Mouse (Mus musculus): ENCODE measurements around the gene Olfr99. TPM values are rescaled to one million over a fixed set of nuclear protein-coding genes. Genes with fewer than 3 reads are reported as not detected.
"Not testable (repeated sequence)": the region's sequence is repeated elsewhere in the genome, so short reads cannot be mapped to it uniquely, and the experiment has no call there.

Olfr99 gene
- polyA plus RNA-seq, 1 experiment from 2014 or later, result not detected

- DNase-seq (ENCODE audit: low spot score) (peak; percentile 99), ATAC-seq (replicated peaks; ENCODE audit: low FRiP score, low TSS enrichment, low read depth) (peak; percentile 97)
- Histone ChIP-seq H3K36me3 (ENCODE audit: control insufficient read depth, insufficient read depth, low read length) (no peaks in the 10 kb centered on the region), H3K27me3 (replicated peaks; ENCODE audit: control insufficient read depth, insufficient read depth, low read length) (no peaks in the 10 kb centered on the region), H3K4me3 (ENCODE audit: low read depth, low read length) (peak within 1 kb of the TSS; percentile 49), H3K27ac (ENCODE audit: low read depth) (no peak within 1 kb of the TSS), H3K4me2 (ENCODE audit: low read length) (peak within 1 kb of the TSS; percentile 97), H3K9me3 (ENCODE audit: control insufficient read depth, low read length) (no peaks in the 10 kb centered on the region), H3K9ac (ENCODE audit: low read length) (peak within 1 kb of the TSS; percentile 35; the same call in 1 of the 2 replicates), H3K4me1 (replicated peaks; ENCODE audit: control insufficient read depth, insufficient read depth, low read length) (no peaks in the 10 kb centered on the region)
- WGBS, result 2% methylated on average over 26 of the region's 26 CpGs
These were observed 13.1 kb downstream of the Olfr99 start, which contains the start of gene H2-M3 for GRCm38 (mm10) chr17:37270058-37270701. Gene H2-M3, plus strand, starts transcription at chr17:37270220.

GRCm38 (mm10) chr17:37263626-37264025, 19.6 kb downstream of the Olfr99 start, which contains the start of gene Olfr98:
Gene Olfr98, minus strand, starts transcription at chr17:37263749.
- no peak within 1 kb of the TSS for H3K9ac ChIP-seq (ENCODE audit: low read length)
- WGBS, result 77% methylated on average over 1 of the region's 1 CpGs
- no peaks in the 10 kb centered on the region for H3K27me3 ChIP-seq (replicated peaks; ENCODE audit: control insufficient read depth, insufficient read depth, low read length)
- ATAC-seq (replicated peaks; ENCODE audit: low FRiP score, low TSS enrichment, low read depth) (no peak), DNase-seq (ENCODE audit: low spot score) (no peak)
- H3K4me2 ChIP-seq (ENCODE audit: low read length), result no peak within 1 kb of the TSS
- H3K9me3 ChIP-seq (ENCODE audit: control insufficient read depth, low read length), result no peaks in the 10 kb centered on the region
- no peak within 1 kb of the TSS for H3K4me3 ChIP-seq (ENCODE audit: low read depth, low read length)
- H3K36me3 ChIP-seq (ENCODE audit: control insufficient read depth, insufficient read depth, low read length), result no peaks in the 10 kb centered on the region
- no peaks in the 10 kb centered on the region for H3K4me1 ChIP-seq (replicated peaks; ENCODE audit: control insufficient read depth, insufficient read depth, low read length)
- H3K27ac ChIP-seq (ENCODE audit: low read depth), result no peak within 1 kb of the TSS

GRCm38 (mm10) chr17:37250544-37250943, 32.7 kb downstream of the Olfr99 start:
- DNase-seq (ENCODE audit: low spot score), result peak; percentile 57
- 15% methylated on average over 1 of the region's 1 CpGs for WGBS

GRCm38 (mm10) chr17:37249460-37249859, 33.8 kb downstream of the Olfr99 start:
- Histone ChIP-seq H3K9me3 (ENCODE audit: control insufficient read depth, low read length) (no peaks in the 10 kb centered on the region), H3K9ac (ENCODE audit: low read length) (no peak overlapping the region), H3K4me1 (replicated peaks; ENCODE audit: control insufficient read depth, insufficient read depth, low read length) (no peaks in the 10 kb centered on the region), H3K27me3 (replicated peaks; ENCODE audit: control insufficient read depth, insufficient read depth, low read length) (no peaks in the 10 kb centered on the region), H3K36me3 (ENCODE audit: control insufficient read depth, insufficient read depth, low read length) (no peaks in the 10 kb centered on the region), H3K4me3 (ENCODE audit: low read depth, low read length) (no peak overlapping the region), H3K4me2 (ENCODE audit: low read length) (no peak overlapping the region), H3K27ac (ENCODE audit: low read depth) (no peak overlapping the region)
- DNase-seq (ENCODE audit: low spot score), result no peak
- no peak for ATAC-seq (replicated peaks; ENCODE audit: low FRiP score, low TSS enrichment, low read depth)

More at GRCm38 (mm10) chr17:37250544-37250943, 32.7 kb downstream of the Olfr99 start:
- Histone ChIP-seq H3K9ac (ENCODE audit: low read length) (no peak overlapping the region), H3K9me3 (ENCODE audit: control insufficient read depth, low read length) (no peaks in the 10 kb centered on the region), H3K36me3 (ENCODE audit: control insufficient read depth, insufficient read depth, low read length) (no peaks in the 10 kb centered on the region), H3K4me2 (ENCODE audit: low read length) (no peak overlapping the region), H3K4me1 (replicated peaks; ENCODE audit: control insufficient read depth, insufficient read depth, low read length) (no peaks in the 10 kb centered on the region), H3K27me3 (replicated peaks; ENCODE audit: control insufficient read depth, insufficient read depth, low read length) (no peaks in the 10 kb centered on the region), H3K27ac (ENCODE audit: low read depth) (no peak overlapping the region), H3K4me3 (ENCODE audit: low read depth, low read length) (no peak overlapping the region)
- no peak for ATAC-seq (replicated peaks; ENCODE audit: low FRiP score, low TSS enrichment, low read depth)

GRCm38 (mm10) chr17:37246715-37247114, 36.5 kb downstream of the Olfr99 start:
- no peaks in the 10 kb centered on the region for H3K9me3 ChIP-seq (ENCODE audit: control insufficient read depth, low read length)

GRCm38 (mm10) chr17:37242198-37242597, 41.1 kb downstream of the Olfr99 start:
- Histone ChIP-seq H3K36me3 (ENCODE audit: control insufficient read depth, insufficient read depth, low read length) (no peaks in the 10 kb centered on the region), H3K27me3 (replicated peaks; ENCODE audit: control insufficient read depth, insufficient read depth, low read length) (no peaks in the 10 kb centered on the region), H3K27ac (ENCODE audit: low read depth) (no peak overlapping the region), H3K4me1 (replicated peaks; ENCODE audit: control insufficient read depth, insufficient read depth, low read length) (no peaks in the 10 kb centered on the region), H3K4me2 (ENCODE audit: low read length) (no peak overlapping the region), H3K9ac (ENCODE audit: low read length) (no peak overlapping the region), H3K4me3 (ENCODE audit: low read depth, low read length) (no peak overlapping the region), H3K9me3 (ENCODE audit: control insufficient read depth, low read length) (no peaks in the 10 kb centered on the region)
- ATAC-seq (replicated peaks; ENCODE audit: low FRiP score, low TSS enrichment, low read depth) (no peak), DNase-seq (ENCODE audit: low spot score) (no peak)
- 16% methylated on average over 3 of the region's 3 CpGs for WGBS

More at GRCm38 (mm10) chr17:37246715-37247114, 36.5 kb downstream of the Olfr99 start:
- Histone ChIP-seq H3K27me3 (replicated peaks; ENCODE audit: control insufficient read depth, insufficient read depth, low read length) (no peaks in the 10 kb centered on the region), H3K4me2 (ENCODE audit: low read length) (no peak overlapping the region), H3K4me3 (ENCODE audit: low read depth, low read length) (no peak overlapping the region), H3K4me1 (replicated peaks; ENCODE audit: control insufficient read depth, insufficient read depth, low read length) (no peaks in the 10 kb centered on the region), H3K9ac (ENCODE audit: low read length) (no peak overlapping the region), H3K36me3 (ENCODE audit: control insufficient read depth, insufficient read depth, low read length) (no peaks in the 10 kb centered on the region), H3K27ac (ENCODE audit: low read depth) (no peak overlapping the region)
- DNase-seq (ENCODE audit: low spot score), result peak; percentile 52
- 27% methylated on average over 5 of the region's 5 CpGs for WGBS
- ATAC-seq (replicated peaks; ENCODE audit: low FRiP score, low TSS enrichment, low read depth), result 0 out of 2 replicates have a peak, but pooled peaks have one; percentile 43

- ATAC-seq (replicated peaks; ENCODE audit: low FRiP score, low TSS enrichment, low read depth); H3K4me3 ChIP-seq (ENCODE audit: low read depth, low read length); H3K4me2 ChIP-seq (ENCODE audit: low read length); H3K27me3 ChIP-seq (replicated peaks; ENCODE audit: control insufficient read depth, insufficient read depth, low read length); H3K36me3 ChIP-seq (ENCODE audit: control insufficient read depth, insufficient read depth, low read length); DNase-seq (ENCODE audit: low spot score); H3K9me3 ChIP-seq (ENCODE audit: control insufficient read depth, low read length); H3K27ac ChIP-seq (ENCODE audit: low read depth); H3K4me1 ChIP-seq (replicated peaks; ENCODE audit: control insufficient read depth, insufficient read depth, low read length); H3K9ac ChIP-seq (ENCODE audit: low read length): not testable (repeated sequence)
- 92% methylated on average over 2 of the region's 2 CpGs for WGBS
These were observed 46.0 kb downstream of the Olfr99 start, which contains the start of gene Olfr97 for GRCm38 (mm10) chr17:37237230-37237629. Gene Olfr97, minus strand, starts transcription at chr17:37237330.

All from intestine, embryonic 14.5 days (tissue).